Mouse (Mus musculus) common myeloid progenitor, adult 5-6 weeks (primary cell): Measurements from ENCODE around the gene Pde4a. TPM values are rescaled to one million over a fixed set of nuclear protein-coding genes. Genes with fewer than 3 reads are reported as not detected.
"Not testable (repeated sequence)": the region's sequence is repeated elsewhere in the genome, so short reads cannot be mapped to it uniquely, and the experiment has no call there.

ENCODE experiments used
- ATAC-seq: replicated peaks from 2 replicates; pipeline ENCODE4 v1.8.0; 2016; ENCODE audit warnings: low read depth, mild to moderate bottlenecking, moderate TSS enrichment, inconsistent platforms; ENCODE audit not compliant: poor library complexity, severe bottlenecking
- total RNA-seq: library from RNA; stranded (forward); fragments of 200-1000, 187-1606 nt; gene quantifications from 2 replicates; pipeline ENCODE4 v1.2.3, GENCODE M21; 2017

Pde4a gene
- total RNA-seq, 1 experiment from 2014 or later: 10.9 TPM

DNA sequence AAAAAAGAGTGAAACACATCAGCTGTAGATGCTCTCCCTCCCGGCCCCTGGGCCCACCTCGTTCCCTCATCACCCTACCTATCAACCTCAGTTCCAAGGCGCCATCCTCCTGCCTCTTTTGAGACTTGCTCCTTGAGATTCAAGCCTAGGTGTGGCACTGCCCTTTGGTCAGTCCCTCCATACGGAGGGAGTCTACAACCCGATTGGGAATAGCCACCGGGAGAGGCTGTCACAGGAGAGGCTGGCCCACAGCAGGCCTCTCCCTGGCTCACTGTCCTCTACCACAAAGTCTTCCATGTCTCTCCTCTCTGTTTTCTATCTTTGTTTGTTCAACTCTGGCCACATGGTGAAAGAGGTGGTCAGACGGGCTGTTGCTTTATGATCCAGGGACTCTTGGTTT lies 46.1 kb downstream of the Pde4a start:
- ATAC-seq: no peak

DNA sequence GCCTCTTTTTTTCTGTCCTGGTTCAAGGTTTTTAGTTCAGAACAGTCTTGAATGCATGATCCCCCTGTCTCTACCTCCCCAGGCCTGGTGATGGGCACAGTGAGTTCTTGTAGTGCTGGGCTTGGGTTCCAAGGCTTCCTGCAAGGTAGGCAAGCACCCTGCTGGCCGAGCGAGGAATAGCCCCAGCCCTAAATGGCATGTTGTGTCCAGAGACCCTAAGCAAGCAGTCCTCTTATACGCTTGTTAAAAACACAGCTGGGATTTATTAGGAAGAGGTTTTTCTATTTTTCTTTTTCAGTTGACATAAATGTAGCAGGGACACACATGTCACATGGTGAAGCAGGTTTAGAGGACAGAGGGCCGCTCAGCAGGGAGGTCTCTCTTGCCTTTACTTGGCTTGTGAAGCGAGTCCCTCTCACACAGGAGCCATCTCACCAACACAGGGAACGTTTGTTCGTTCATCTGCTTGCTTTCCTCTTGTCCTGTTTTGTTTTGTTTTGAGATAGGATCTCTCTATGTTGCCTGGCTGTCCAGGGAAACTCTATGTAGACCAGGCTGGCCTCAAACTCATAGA lies 48.2 kb downstream of the Pde4a start:
- peak; percentile 78; the same call in 1 of the 2 replicates for ATAC-seq

DNA sequence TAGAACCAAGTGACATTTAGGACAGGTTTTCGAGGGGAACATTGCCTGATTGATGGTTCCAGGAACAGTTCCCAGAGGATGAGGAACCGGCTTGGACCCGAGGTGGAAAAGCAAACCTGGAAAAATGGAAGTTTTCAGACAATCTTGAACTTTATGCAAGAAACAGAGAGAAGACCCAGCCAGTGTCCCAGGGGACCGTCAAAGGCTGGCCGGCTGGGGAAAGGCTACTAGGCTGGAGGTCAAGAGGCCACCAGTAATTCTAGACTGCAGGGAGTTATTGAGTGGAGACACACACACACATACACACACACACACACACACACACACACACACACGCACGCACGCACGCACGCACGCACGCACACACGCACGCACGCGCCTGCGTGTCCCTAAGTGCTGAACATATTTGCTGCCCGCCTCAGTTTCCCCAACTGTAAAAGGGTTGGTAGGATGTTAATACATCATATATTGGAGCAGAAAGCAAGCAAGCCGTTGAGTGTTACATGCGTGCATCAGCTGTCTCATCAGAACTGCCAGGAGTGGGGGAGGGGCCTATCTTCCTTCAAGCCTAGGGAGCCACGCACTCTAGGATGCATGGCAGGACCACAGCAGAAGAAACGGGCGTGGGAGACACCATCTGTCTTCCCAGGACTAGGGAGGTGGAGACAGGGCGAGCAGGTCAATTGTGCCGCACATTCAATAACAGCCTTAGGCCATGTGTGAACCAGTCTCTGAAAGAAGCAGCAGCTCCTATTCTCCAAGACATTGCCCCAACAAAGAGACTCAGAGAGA lies 50.7 kb downstream of the Pde4a start:
- no peak for ATAC-seq

DNA sequence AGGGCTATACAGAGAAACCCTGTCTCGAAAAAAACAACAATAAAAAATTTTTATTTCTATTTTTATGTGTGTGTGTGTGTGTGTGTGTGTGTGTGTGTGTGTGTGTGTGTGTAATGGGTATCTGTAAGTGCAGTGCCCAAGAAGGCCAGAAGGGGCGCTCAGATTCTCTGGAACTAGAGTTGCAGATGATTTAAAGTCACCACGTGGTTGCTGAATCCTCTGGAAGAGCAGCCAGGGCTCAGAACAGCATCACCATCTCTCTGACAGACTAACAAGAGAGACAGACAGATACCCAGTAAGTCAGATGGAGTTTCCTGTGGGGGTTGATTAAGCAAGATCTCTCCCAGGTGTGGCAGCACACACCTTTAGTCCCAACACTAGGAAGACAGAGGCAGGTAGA lies 54.3 kb downstream of the Pde4a start:
- no peak for ATAC-seq

DNA sequence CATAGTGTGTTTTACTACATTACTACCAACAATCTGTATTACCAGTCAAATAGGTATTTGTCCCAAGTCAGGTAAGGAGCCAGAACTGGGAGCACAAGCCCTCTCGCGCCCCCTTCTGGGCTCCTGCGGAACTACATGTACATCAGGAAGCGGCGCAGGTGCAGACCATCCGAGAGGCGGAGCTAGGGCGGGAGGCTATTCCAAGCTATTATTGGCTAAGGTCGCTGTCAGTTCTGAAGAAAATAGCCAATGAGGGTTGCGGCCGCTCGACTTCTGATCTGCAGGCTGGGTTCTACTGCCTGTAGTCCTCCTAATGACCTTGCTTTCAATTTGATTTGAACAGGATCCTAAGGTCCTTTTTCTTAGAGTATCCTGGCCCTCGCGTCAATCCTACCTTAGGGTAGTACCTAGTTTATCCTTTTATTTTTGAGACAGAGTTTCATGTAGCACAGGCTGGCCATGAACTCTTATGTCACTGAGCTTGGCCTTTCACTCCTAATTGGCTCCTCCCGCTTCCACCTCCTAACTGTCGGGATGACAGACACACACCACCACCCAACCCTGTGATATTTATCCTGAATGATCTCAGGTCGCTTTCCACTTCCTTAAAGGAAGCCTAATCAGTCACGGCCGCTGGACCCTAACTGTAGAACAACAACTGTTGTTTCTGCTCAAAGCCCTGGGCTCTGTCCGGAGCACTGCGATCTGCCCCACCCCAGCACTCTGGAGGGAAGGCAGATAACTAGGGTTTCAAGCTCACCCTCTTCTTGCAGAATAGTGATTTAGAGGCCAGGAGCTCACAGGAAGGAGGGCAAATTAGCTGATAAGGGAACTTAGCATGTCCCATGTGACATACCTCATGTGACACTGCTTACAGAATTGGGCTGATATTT lies 55.2 kb downstream of the Pde4a start:
- ATAC-seq: peak; percentile 87

DNA sequence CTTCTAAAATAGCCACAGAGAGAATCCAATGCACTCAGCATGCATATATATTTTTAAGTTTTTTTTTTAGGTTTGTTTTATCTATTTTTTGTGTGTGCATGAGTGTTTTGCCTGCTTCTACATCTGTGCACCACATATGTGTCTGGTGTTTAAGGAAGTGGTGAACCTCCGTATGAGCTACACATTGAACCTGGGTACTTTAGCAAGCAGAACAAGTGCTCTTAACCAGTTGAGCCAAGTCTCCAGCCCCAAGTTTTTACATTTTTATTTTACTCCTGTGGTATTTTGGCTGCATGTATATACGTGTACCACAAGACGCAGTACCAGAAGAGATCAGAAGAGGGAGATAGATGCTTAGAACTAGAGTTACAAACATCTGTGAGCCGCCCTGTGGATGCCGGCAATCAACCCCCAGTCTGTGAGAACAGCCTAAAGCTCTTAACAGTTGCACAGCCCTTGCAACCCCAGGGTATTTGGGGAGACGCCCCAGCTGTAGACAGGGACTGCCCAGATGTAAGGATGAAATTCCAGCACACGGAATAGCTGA lies 55.9 kb downstream of the Pde4a start:
- peak; percentile 72 for ATAC-seq

DNA sequence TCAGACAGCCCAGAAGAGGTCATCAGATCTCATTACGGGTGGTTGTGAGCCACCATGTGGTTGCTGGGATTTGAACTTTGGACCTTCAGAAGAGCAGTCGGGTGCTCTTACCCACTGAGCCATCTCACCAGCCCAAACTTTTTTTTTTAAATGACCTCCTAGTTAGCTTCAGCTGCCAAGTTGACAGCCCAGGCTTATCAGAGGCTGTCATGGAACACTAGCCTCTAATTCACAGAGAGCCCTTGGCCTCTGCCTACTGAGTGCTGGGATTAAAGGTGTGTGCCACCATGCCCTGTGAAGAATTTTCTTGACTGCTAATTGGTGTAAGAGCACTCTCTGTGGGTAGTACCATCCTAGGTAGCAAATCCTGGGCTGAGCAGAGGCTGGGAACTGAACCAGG lies 58.0 kb downstream of the Pde4a start:
- not testable (repeated sequence) for ATAC-seq

DNA sequence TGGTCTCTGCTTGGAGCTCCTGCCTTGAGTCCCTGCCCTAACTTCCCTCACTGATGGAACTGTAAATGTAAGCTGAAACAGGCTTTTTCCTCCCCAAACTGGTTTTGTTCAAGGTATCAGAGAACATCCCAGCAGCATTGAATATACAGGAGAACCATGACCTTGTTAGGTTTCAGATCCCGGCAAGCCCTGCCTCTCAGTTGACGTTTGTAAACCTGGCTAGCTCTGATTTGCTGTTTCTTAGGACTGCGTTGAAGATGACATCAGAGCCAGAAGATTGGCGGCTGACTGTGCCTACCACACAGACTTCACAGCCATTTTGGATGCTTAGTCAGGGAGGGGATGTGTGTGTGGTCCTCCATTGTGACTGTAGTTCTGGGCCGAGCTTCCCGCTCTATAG lies 58.4 kb downstream of the Pde4a start:
- no peak for ATAC-seq

DNA sequence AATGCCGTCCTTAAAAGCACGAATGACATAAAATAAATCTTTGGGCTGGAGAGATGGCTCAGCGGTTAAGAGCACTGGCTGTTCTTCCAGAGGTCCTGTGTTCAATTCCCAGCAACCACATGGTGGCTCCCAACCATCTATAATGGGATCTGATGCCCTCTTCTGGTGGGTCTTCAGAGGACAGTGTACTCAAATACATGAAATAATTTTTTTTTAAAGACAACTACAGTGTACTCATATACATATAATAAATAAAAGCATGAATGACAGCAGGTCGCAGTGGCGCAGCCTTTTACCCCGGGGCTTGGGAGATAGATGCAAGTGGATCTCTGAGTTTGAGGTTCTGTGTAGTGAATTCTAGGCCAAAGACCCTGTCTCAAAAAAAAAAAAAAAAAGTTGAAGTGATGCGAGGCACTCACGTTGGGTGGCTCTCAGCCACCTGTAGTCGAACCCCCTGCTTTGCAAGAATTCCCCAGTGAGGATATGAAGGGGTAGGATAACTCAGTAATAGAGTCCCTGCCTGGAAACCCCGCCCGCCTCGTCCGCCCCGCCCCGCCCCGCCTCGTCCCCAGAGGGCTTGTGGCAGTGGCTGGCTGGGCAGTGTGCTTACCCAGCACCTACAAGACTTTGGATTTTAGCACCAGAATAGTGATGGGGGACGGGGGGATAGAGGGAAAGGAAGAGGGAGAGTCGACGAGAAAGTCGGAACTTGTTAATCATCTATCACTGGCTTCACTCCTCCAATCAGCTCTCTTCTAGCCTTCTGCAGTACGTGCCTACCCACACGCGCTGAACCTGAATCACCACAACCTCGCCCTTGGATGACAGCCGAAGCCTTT lies 59.3 kb downstream of the Pde4a start:
- no peak for ATAC-seq

DNA sequence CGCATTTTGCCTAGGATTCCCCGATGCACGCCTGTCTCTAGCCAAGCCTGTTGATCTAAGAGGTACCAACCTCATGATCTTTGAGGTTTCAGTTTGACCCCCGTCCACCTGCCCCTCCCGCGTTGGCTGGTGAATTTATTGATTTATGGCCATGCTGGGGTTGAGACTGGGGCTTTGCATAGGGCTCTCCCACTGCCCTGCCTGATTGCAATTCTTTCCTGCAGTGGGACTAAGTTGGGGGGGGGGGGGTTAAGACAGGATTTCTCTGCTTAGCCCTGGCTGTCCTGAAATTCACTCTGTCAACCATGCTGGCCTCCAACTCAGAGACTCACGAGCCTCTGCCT lies 59.9 kb downstream of the Pde4a start:
- no peak for ATAC-seq

DNA sequence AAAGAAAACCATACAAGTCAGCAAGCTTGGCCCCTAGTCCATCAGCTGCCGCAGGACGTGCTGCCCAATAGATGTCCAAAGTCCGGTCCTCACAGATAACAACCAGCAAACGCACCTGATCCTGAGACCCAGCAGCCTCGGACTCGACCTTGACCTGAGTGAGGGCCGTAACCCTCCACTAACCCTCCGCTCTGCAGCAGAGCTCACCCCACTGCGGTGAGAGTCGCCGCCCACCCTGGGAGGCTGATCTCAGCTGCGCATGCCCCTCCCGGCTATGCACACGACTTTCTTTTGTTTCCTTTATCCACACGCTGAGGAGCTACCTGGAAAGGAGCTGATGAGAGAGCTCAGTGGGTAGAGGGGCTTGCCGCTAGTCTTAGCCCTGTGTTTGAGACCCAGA lies 61.8 kb downstream of the Pde4a start:
- peak; percentile 52 for ATAC-seq

DNA sequence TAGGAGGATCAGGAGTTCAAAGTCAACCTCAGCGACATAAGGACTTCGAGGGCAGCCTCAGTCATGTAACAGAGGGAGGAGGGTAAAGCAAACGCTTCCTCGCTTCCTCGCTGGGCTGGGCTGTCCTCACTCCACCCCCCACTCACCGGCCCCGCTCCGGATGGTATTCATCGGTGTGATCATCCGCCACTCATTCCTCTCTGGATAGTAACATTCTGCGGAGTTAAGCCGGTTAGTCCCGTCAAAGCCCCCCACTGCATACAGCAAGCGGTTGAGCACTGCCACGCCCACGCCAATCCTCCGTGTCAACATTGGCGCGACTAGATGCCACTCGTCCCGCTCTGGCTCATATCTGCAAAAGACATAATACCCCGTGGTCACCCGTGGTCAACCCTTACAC lies 66.0 kb downstream of the Pde4a start:
- no peak for ATAC-seq

DNA sequence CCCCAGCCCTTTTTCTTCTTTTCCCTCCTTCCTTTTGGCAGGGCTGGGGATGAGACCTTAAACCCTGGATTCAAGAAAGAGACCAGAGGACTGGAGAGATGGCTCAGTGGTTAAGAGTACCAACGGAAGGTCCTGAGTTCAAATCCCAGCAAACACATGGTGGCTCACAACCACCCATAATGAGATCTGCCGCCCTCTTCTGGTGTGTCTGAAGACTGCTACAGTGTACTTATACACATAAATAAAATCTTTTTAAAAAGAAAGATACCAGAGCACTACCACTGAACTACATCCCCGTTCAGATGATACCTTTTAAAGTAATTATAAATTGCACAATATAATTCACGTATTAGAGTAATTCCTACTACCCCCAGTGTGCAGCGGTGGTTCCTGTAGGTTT lies 67.4 kb downstream of the Pde4a start:
- no peak for ATAC-seq

DNA sequence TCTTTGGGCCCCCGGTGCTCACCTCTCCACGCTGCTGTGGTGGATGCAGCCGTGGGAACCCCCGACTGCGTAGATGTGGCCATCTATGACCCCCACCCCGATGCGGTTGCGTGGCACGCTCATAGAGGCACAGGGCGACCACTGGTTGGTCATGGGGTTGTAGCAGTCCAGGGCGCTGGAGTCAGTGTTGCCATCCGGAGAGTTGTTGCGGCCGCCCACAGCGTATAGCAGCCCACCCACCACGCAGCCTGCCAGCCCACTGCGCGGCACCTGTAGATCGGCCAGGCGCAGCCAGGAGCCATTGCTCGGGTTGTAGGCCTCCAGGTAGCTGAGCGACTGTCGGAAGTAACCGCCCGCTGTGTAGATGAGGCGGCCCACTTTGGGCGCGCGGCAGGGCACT lies 67.9 kb downstream of the Pde4a start:
- ATAC-seq: no peak

DNA sequence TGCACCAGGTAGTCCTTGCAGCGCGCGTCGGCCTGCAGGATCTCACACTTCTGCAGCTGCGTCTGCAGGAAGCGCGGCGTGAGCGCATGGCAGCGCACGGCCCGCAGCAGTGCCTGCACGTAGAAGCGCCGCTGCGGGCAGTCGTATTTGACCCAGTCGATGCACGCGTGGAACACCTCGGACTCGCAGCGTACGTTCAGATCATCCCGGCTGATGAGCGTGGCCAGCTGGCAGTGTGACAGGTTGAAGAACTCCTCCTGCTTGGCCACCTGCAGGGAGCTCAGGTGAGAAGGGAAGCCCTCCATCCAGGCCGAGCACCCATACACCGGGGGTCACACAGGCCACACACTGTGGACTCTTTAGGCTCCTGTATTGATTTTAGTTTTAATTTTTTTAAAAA lies 68.3 kb downstream of the Pde4a start:
- no peak for ATAC-seq

DNA sequence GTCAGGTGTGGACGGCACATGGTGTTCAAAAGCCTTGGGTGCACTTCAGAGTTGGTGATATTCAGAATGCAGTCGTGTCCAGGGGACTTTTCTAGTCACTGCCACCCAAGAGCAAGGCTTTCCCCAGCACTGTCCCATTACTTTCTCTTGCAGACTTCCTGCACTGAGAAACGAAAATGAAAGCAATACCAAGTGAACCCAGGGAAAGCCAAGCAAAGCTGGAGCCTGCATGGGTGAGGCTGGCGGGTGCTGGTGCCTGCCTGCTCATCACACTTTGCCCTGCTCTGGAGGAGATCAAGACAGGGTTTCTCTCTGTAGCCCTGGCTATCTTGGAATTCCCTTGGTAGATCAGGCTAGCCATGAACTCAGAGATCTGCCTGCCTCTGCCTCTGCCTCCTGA lies 69.8 kb downstream of the Pde4a start:
- no peak for ATAC-seq

DNA sequence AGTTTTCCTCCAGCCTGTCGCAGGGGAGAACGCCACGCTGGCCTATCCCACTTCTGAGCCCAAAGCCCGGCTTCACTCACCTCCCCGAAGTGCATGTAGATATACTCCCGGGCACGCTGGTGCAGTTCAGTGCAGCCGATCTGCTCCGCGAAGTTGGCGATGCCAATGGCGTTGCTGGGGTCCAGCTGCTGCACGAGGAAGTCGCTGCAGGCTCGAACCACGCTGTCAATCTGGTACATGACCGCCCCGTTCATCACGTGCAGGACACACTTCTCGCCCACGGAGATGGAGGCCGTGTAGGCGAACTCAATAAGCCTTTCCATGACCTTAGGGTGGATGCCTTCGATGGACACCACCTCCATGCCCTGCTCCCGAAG lies 71.5 kb downstream of the Pde4a start:
- ATAC-seq: no peak

DNA sequence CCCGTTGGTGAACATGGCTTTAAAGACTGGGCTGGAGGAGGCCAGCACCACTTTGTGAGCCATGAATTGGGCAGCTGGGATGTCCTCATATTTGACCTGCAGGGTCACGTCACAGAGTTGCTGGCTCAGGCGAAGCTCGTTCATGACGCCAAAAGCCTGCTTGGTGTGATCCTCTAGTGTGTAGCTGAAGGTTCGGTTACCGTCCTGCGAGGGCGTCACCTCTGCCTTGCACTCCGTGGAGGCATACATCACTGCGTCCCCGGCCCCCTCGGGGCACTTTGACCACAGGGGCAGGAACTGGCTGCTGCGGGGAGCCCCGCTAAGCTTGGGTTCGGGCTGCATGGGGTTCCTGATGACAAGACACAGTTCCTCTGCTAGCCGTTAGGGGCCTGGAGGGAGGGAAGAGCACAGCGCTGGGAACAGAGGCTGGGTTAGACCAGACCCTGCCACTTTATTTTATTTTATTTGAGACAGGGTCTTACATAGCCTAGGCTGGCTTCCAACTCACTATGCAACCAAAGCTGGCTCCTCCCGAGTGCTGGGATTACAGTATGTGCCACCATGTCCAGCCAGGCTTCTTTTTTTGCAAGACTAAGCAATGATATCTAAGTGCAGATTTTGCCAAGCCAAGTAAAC lies 72.0 kb downstream of the Pde4a start:
- peak; percentile 64 for ATAC-seq

DNA sequence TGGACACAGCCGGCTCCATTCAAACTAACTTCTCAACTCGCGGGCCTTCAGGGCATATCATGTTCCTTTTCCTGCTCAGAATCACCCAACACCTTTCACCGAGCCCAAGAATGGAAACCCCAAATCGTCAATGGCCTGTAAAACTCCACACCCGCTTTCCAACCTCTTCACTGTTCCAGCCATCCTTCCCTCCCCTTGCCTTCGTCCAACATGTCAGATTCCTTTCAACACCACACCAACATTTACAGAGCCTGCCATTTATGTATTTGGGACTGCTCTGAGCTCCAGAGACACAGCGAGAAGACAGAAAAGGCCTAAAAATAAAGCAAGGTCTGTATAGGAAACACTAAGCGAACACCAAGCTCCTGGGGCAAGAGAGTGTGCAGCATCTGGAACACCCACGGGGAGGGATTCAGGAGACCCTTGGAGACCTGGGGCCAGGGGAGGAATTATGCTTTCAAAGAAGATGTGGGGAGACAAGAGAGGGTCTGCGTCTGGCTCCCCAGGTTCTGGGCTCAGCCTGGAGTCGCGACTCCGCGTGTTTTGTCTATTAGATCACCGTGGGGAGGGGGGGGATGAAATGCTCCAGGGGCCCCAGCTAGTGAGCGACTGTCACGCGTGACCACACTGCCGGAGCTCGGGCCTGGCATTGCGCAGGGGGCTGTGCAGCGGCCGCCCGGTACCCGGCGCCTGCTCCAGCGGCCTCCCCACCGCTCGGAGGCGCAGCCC lies 72.7 kb downstream of the Pde4a start:
- no peak for ATAC-seq
